Mouse (Mus musculus) limb, embryonic 14.5 days (tissue): ENCODE data around the gene Fgfr1op. TPM values are rescaled to one million over a fixed set of nuclear protein-coding genes. Genes with fewer than 3 reads are reported as not detected.

ENCODE experiments used
- ATAC-seq: fragments of 200-750 bp; cut with Nextera tagmentation; 2 replicates; pipeline ENCODE4 v1.8.0; 2017; ENCODE audit warnings: low read depth, moderate number of reproducible peaks, moderate TSS enrichment; ENCODE audit not compliant: low FRiP score
- DNase-seq: peaks from one replicate; pipeline ENCODE4 v3.0.0-alpha.2; 2015; ENCODE audit warnings: low spot score
- H3K27ac ChIP-seq: fragments of 300-500 bp; sonication (generic); replicated peaks from 2 replicates; pipeline ENCODE4 v1.5.1; 2014; ENCODE audit warnings: low read depth, mild to moderate bottlenecking, low read length, moderate library complexity, mixed read lengths
- H3K27me3 ChIP-seq: fragments of 300-500 bp; sonication (generic); 2 replicates; pipeline ENCODE4 v1.6.1; 2014; ENCODE audit warnings: low read length, mixed read lengths; ENCODE audit not compliant: control insufficient read depth, insufficient read depth
- H3K36me3 ChIP-seq: fragments of 300-500 bp; sonication (generic); 2 replicates; pipeline ENCODE4 v1.6.1; 2014; ENCODE audit warnings: mild to moderate bottlenecking, low read length, moderate library complexity, mixed read lengths; ENCODE audit not compliant: control insufficient read depth, insufficient read depth
- H3K4me1 ChIP-seq: fragments of 300-500 bp; sonication (generic); 2 replicates; pipeline ENCODE4 v1.6.1; 2014; ENCODE audit warnings: antibody characterized with exemption, low read length, mixed read lengths; ENCODE audit not compliant: control insufficient read depth, insufficient read depth
- H3K4me2 ChIP-seq: fragments of 300-500 bp; sonication (generic); replicated peaks from 2 replicates; pipeline ENCODE4 v1.6.1; 2014; ENCODE audit warnings: low read depth, mild to moderate bottlenecking, low read length, moderate library complexity; ENCODE audit not compliant: severe bottlenecking
- H3K4me3 ChIP-seq: fragments of 300-500 bp; sonication (generic); replicated peaks from 2 replicates; pipeline ENCODE4 v1.5.1; 2014; ENCODE audit warnings: low read length
- H3K9ac ChIP-seq: fragments of 300-500 bp; sonication (generic); 2 replicates; pipeline ENCODE4 v1.6.1; 2014; ENCODE audit warnings: mild to moderate bottlenecking, low read depth, low read length, moderate library complexity; ENCODE audit not compliant: severe bottlenecking
- H3K9me3 ChIP-seq: fragments of 300-500 bp; sonication (generic); 2 replicates; pipeline ENCODE4 v1.6.1; 2016; ENCODE audit warnings: low read length; ENCODE audit not compliant: control insufficient read depth
- POLR2A ChIP-seq: fragments of 200-500 bp; IDR thresholded peaks from 2 replicates; pipeline ENCODE4 v1.8.0; 2012; ENCODE audit warnings: inconsistent platforms, mild to moderate bottlenecking, moderate library complexity, borderline replicate concordance; ENCODE audit not compliant: insufficient read depth, insufficient read length; ENCODE audit errors: extremely low read depth
- WGBS: fragments of 180-500 bp; shearing (Covaris S2); extraction: QIAGEN DNeasy Blood & Tissue Kit; methylation state at CpG from one replicate; pipeline ENCODE4 v1.1.7; 2014; 5-methylcytosine and 5-hydroxymethylcytosine counted together
- polyA plus RNA-seq, 2 experiments: library from polyadenylated mRNA; depleted of rRNA in 1 of 2; stranded (reverse) in 1 of 2; unstranded in 1 of 2; fragments of >200 nt; fragmentation: Nextera tagmentation in 1 of 2; extraction: Ambion mirVana in 1 of 2; gene quantifications; 2 replicates each; pipeline versions ENCODE4 v1.2.1 to v1.2.3; 2012 to 2014

Fgfr1op gene
- polyA plus RNA-seq, 2 experiments, result 16.4 to 30.7 TPM

- 75% methylated on average over 15 of the region's 15 CpGs for WGBS
- no peak for DNase-seq
- H3K9me3 ChIP-seq, result no peaks in the 10 kb centered on the region
- no peak overlapping the region for H3K27ac ChIP-seq
- no peak for ATAC-seq
- H3K4me2 ChIP-seq, result no peak overlapping the region
- TF ChIP-seq POLR2A, result no peak
- no peak overlapping the region for H3K4me3 ChIP-seq
- no peaks in the 10 kb centered on the region for H3K36me3 ChIP-seq
- no peaks in the 10 kb centered on the region for H3K4me1 ChIP-seq
- H3K27me3 ChIP-seq, result no peaks in the 10 kb centered on the region
- no peak overlapping the region for H3K9ac ChIP-seq
Observed at GRCm38 (mm10) chr17:8238012-8238710, 72.9 kb downstream of the Fgfr1op start.

- no peak overlapping the region for H3K4me3 ChIP-seq
- ATAC-seq (no peak), DNase-seq (no peak)
- no peaks in the 10 kb centered on the region for H3K9me3 ChIP-seq
- no peak for TF ChIP-seq POLR2A
- H3K27me3 ChIP-seq, result no peaks in the 10 kb centered on the region
- H3K4me1 ChIP-seq, result no peaks in the 10 kb centered on the region
- H3K36me3 ChIP-seq, result no peaks in the 10 kb centered on the region
- H3K9ac ChIP-seq, result no peak overlapping the region
- H3K27ac ChIP-seq, result no peak overlapping the region
- no peak overlapping the region for H3K4me2 ChIP-seq
- WGBS, result 74% methylated on average over 3 of the region's 3 CpGs
Observed at GRCm38 (mm10) chr17:8239561-8239960, 74.3 kb downstream of the Fgfr1op start.

- Histone ChIP-seq H3K4me3 (no peak overlapping the region), H3K4me2 (no peak overlapping the region), H3K36me3 (no peaks in the 10 kb centered on the region), H3K9me3 (no peaks in the 10 kb centered on the region), H3K4me1 (no peaks in the 10 kb centered on the region), H3K9ac (no peak overlapping the region), H3K27me3 (no peaks in the 10 kb centered on the region), H3K27ac (no peak overlapping the region)
- TF ChIP-seq POLR2A, result no peak
- no peak for DNase-seq
- 60% methylated on average over 4 of the region's 4 CpGs for WGBS
- ATAC-seq, result no peak
Observed at GRCm38 (mm10) chr17:8240517-8240916, 75.2 kb downstream of the Fgfr1op start.

DNA sequence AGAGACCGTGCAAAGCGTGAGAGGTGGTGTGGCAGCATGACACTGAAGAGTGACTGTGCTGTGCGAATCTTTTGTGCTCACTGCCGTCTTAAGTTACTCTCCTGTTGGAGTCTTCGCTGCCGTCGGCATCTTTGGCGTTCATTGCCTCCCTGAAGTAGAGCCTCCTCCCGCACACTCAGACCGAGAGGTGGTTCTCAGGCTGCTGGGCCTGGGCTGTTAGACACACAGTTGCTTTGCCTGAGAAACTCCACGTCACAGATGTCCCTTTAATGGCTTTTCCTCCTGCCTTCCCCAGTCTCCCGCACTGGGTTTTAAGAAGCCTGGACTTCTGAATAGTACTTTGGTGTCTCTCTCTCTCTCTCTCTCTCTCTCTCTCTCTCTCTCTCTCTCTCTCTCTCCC lies 76.3 kb downstream of the Fgfr1op start:
- no peaks in the 10 kb centered on the region for H3K27me3 ChIP-seq
- no peaks in the 10 kb centered on the region for H3K4me1 ChIP-seq
- H3K27ac ChIP-seq, result no peak overlapping the region
- no peaks in the 10 kb centered on the region for H3K9me3 ChIP-seq
- H3K9ac ChIP-seq, result no peak overlapping the region
- ATAC-seq (no peak), DNase-seq (no peak)
- no peak for TF ChIP-seq POLR2A
- 67% methylated on average over 12 of the region's 12 CpGs for WGBS
- H3K36me3 ChIP-seq, result no peaks in the 10 kb centered on the region
- no peak overlapping the region for H3K4me3 ChIP-seq
- no peak overlapping the region for H3K4me2 ChIP-seq

DNA sequence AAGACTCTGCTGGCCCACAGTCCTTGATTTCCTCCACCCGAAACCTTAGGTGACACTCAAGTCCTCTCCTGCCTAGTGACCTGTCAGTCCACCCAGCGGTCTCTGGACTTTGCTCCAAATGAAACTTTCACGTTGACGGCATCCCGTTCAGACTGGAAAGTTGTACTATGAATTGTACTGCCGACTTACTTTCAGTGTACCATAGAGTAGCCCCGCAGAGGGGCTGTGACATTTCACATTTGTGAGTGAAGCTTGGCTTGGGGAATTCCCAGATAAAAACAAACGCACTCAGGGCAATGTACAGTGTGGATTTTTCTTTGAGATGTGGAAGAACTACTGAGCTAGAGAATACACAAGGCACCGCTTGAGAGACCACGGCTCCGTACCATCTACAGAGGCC lies 76.9 kb downstream of the Fgfr1op start:
- no peak overlapping the region for H3K9ac ChIP-seq
- H3K4me1 ChIP-seq, result no peaks in the 10 kb centered on the region
- no peak for DNase-seq
- H3K4me2 ChIP-seq, result no peak overlapping the region
- ATAC-seq, result no peak
- H3K36me3 ChIP-seq, result no peaks in the 10 kb centered on the region
- TF ChIP-seq POLR2A, result no peak
- no peak overlapping the region for H3K27ac ChIP-seq
- no peaks in the 10 kb centered on the region for H3K27me3 ChIP-seq
- WGBS, result 89% methylated on average over 11 of the region's 11 CpGs
- H3K4me3 ChIP-seq, result no peak overlapping the region
- H3K9me3 ChIP-seq, result no peaks in the 10 kb centered on the region
